Mouse (Mus musculus): ENCODE measurements at regions not wholly inside any gene's neighbourhood (a gene's known extent, or its start where the extent isn't known, plus 50 kb on each side); places are given as distances from the start of the nearest gene placed in this dataset.
"Not testable (repeated sequence)": the region's sequence is repeated elsewhere in the genome, so short reads cannot be mapped to it uniquely, and the experiment has no call there.

GRCm38 (mm10) chr14:53132390-53132789 lies 636.8 kb upstream of the Olfr1507 start:
- peak; percentile 82 for TF ChIP-seq CTCF (IDR thresholded peaks at IDR 0.05; ENCODE audit: low read depth)
- not testable (repeated sequence) for TF ChIP-seq EP300 (IDR thresholded peaks at IDR 0.05; ENCODE audit: low read depth)
